Mouse (Mus musculus): ENCODE measurements around the gene 1110032A03Rik. TPM values are rescaled to one million over a fixed set of nuclear protein-coding genes. Genes with fewer than 3 reads are reported as not detected.

The 1110032A03Rik gene
- total RNA-seq, 1 experiment = 6.8 TPM

DNA sequence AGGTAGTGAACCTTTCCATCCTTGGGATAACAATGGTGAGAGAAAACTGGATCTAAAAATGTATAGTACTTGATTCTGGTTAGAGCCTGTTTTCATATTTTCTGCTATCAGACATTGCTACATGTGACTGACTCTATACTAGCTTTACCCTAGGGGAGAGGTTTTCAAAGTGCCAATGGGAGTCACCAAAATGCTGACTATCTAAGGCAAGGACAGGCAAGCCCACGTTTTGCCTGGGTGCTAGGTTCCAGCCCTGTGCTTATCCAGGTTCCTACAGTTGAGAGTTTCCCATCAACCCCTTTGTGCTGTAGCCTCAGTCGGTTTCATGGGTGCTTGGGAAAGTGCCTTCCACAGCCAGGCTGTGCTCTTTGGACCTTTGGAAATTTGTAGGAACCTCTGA lies 36.4 kb upstream of the 1110032A03Rik start:
- DNase-seq (ENCODE audit: low read depth, low spot score) = no peak
- in situ Hi-C loops (cut with MboI; ENCODE audit: low sequenced_read_pairs in 2 of 2, unreplicated experiment in 2 of 2) = no loop called here
- H3K4me1 ChIP-seq (ENCODE audit: control insufficient read depth in 2 of 2, insufficient read depth in 2 of 2, low read length in 2 of 2, poor library complexity in 1 of 2) = no peaks in the 10 kb centered on the region
- no peak overlapping the region for H3K9ac ChIP-seq (ENCODE audit: insufficient read depth, low read depth, low read length, poor library complexity, severe bottlenecking)
- H3K36me3 ChIP-seq (ENCODE audit: control insufficient read depth, insufficient read depth, low read length, poor library complexity, severe bottlenecking) = peaks cover 4% of the 10 kb centered on the region
- no peak for TF ChIP-seq MAFK (IDR thresholded peaks at IDR 0.05; ENCODE audit: insufficient read depth, low read depth, low read length)
- no peak for TF ChIP-seq CHD2 (IDR thresholded peaks at IDR 0.05; ENCODE audit: low read depth, low read length)
- TF ChIP-seq ZNF384 (IDR thresholded peaks at IDR 0.05; ENCODE audit: low read depth, low read length) = no peak
- TF ChIP-seq HCFC1 (IDR thresholded peaks at IDR 0.05; ENCODE audit: borderline replicate concordance, insufficient read depth, low read length) = no peak
- TF ChIP-seq ZC3H11A (IDR thresholded peaks at IDR 0.05; ENCODE audit: borderline replicate concordance, low read depth, low read length) = no peak
- no peak overlapping the region for H3K27ac ChIP-seq (ENCODE audit: insufficient read depth, low read depth, low read length, poor library complexity, severe bottlenecking)
- H3K4me3 ChIP-seq (ENCODE audit: insufficient read depth in 1 of 2, low read depth in 1 of 2, low read length in 2 of 2, poor library complexity in 1 of 2, severe bottlenecking in 1 of 2) = no peak overlapping the region
- H3K9me3 ChIP-seq (ENCODE audit: control insufficient read depth, insufficient read depth, low read depth, low read length) = no peaks in the 10 kb centered on the region

DNA sequence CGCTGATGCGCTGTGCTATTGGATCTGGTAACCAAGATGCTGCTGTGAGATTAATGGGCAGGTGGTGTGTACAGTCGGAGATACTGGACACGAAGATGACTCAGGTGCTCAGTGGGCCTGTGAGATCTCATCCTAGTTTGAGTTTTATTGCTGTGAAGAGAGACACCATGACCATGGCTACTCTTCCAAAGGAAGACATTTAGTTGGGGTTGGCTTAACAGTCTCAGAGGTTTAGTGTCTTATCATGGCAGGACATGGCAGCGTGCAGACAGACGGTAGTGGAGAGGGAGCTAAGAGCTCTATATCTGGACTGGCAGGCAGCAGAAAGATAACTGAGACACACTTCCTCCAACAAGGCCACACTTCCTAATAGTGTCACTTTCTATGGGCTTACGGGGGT lies 35.9 kb upstream of the 1110032A03Rik start:
- in situ Hi-C loops (cut with MboI; ENCODE audit: low sequenced_read_pairs in 2 of 2, unreplicated experiment in 2 of 2) = no loop called here
- Histone ChIP-seq H3K4me1 (ENCODE audit: control insufficient read depth in 2 of 2, insufficient read depth in 2 of 2, low read length in 2 of 2, poor library complexity in 1 of 2) (no peaks in the 10 kb centered on the region), H3K4me3 (ENCODE audit: insufficient read depth in 1 of 2, low read depth in 1 of 2, low read length in 2 of 2, poor library complexity in 1 of 2, severe bottlenecking in 1 of 2) (no peak overlapping the region), H3K36me3 (ENCODE audit: control insufficient read depth, insufficient read depth, low read length, poor library complexity, severe bottlenecking) (peaks cover 5% of the 10 kb centered on the region), H3K27ac (ENCODE audit: insufficient read depth, low read depth, low read length, poor library complexity, severe bottlenecking) (no peak overlapping the region), H3K9ac (ENCODE audit: insufficient read depth, low read depth, low read length, poor library complexity, severe bottlenecking) (no peak overlapping the region), H3K9me3 (ENCODE audit: control insufficient read depth, insufficient read depth, low read depth, low read length) (no peaks in the 10 kb centered on the region)
- TF ChIP-seq HCFC1 (IDR thresholded peaks at IDR 0.05; ENCODE audit: borderline replicate concordance, insufficient read depth, low read length) (no peak), ZC3H11A (IDR thresholded peaks at IDR 0.05; ENCODE audit: borderline replicate concordance, low read depth, low read length) (no peak), CHD2 (IDR thresholded peaks at IDR 0.05; ENCODE audit: low read depth, low read length) (no peak), MAFK (IDR thresholded peaks at IDR 0.05; ENCODE audit: insufficient read depth, low read depth, low read length) (no peak)
- no peak for DNase-seq (ENCODE audit: low read depth, low spot score)

DNA sequence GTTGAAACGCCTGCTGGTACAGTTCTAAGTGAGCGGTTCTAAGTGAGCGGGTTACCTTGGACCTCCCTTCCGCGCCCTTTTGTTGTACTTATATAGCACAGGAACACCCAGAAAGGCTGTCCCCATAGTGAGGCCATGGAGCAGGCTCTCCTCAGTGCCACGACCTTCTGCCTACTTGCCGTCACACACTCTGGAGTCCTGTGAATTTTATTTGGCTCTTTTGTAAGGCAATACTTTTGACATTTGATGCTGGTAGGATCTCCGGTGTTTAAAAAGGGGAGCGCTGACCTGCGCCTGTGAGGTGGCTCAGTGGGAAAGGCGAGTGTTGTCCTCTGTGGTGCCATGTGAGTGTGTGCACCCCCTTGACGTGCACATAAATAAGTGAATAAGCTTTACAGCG lies 33.8 kb upstream of the 1110032A03Rik start:
- peaks cover 8% of the 10 kb centered on the region for H3K36me3 ChIP-seq (ENCODE audit: control insufficient read depth, insufficient read depth, low read length, poor library complexity, severe bottlenecking)

DNA sequence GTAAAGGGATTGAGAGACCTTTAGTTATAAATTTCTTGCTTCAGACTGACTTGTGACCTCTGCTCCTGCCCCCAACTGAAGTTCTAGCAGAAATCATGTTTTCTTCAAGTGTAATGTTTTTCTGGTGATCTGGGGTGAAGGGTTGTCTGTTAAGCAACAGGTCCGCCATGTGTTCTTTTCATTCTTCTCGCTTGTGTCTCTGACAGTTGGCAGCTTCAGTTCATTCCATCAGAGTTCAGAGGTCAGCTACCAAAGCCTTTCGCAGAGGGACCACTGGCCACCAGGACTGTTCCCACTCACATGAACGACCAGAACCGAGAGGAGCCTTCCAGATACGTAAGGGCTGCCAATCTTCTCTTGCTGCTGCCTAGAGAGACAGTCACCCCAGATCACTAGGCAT lies 33.2 kb upstream of the 1110032A03Rik start:
- H3K4me3 ChIP-seq (ENCODE audit: insufficient read depth in 1 of 2, low read depth in 1 of 2, low read length in 2 of 2, poor library complexity in 1 of 2, severe bottlenecking in 1 of 2) = no peak overlapping the region
- no peak overlapping the region for H3K9ac ChIP-seq (ENCODE audit: insufficient read depth, low read depth, low read length, poor library complexity, severe bottlenecking)
- H3K36me3 ChIP-seq (ENCODE audit: control insufficient read depth, insufficient read depth, low read length, poor library complexity, severe bottlenecking) = peaks cover 12% of the 10 kb centered on the region
- in situ Hi-C loops (cut with MboI; ENCODE audit: low sequenced_read_pairs in 2 of 2, unreplicated experiment in 2 of 2) = no loop called here
- no peak overlapping the region for H3K27ac ChIP-seq (ENCODE audit: insufficient read depth, low read depth, low read length, poor library complexity, severe bottlenecking)
- TF ChIP-seq ZC3H11A (IDR thresholded peaks at IDR 0.05; ENCODE audit: borderline replicate concordance, low read depth, low read length) = no peak
- no peak for TF ChIP-seq MAFK (IDR thresholded peaks at IDR 0.05; ENCODE audit: insufficient read depth, low read depth, low read length)
- TF ChIP-seq CHD2 (IDR thresholded peaks at IDR 0.05; ENCODE audit: low read depth, low read length) = no peak
- no peak for TF ChIP-seq ZNF384 (IDR thresholded peaks at IDR 0.05; ENCODE audit: low read depth, low read length)
- no peak for TF ChIP-seq HCFC1 (IDR thresholded peaks at IDR 0.05; ENCODE audit: borderline replicate concordance, insufficient read depth, low read length)
- H3K4me1 ChIP-seq (ENCODE audit: control insufficient read depth in 2 of 2, insufficient read depth in 2 of 2, low read length in 2 of 2, poor library complexity in 1 of 2) = no peaks in the 10 kb centered on the region
- DNase-seq (ENCODE audit: low read depth, low spot score) = no peak
- H3K9me3 ChIP-seq (ENCODE audit: control insufficient read depth, insufficient read depth, low read depth, low read length) = no peaks in the 10 kb centered on the region

More for the DNA sequence above, 33.8 kb upstream of the 1110032A03Rik start:
- TF ChIP-seq CHD2 (IDR thresholded peaks at IDR 0.05; ENCODE audit: low read depth, low read length) = no peak
- TF ChIP-seq HCFC1 (IDR thresholded peaks at IDR 0.05; ENCODE audit: borderline replicate concordance, insufficient read depth, low read length) = no peak
- Histone ChIP-seq H3K9me3 (ENCODE audit: control insufficient read depth, insufficient read depth, low read depth, low read length) (no peaks in the 10 kb centered on the region), H3K9ac (ENCODE audit: insufficient read depth, low read depth, low read length, poor library complexity, severe bottlenecking) (no peak overlapping the region), H3K27ac (ENCODE audit: insufficient read depth, low read depth, low read length, poor library complexity, severe bottlenecking) (no peak overlapping the region), H3K4me1 (ENCODE audit: control insufficient read depth in 2 of 2, insufficient read depth in 2 of 2, low read length in 2 of 2, poor library complexity in 1 of 2) (no peaks in the 10 kb centered on the region), H3K4me3 (ENCODE audit: insufficient read depth in 1 of 2, low read depth in 1 of 2, low read length in 2 of 2, poor library complexity in 1 of 2, severe bottlenecking in 1 of 2) (no peak overlapping the region)
- in situ Hi-C loops (cut with MboI; ENCODE audit: low sequenced_read_pairs in 2 of 2, unreplicated experiment in 2 of 2) = no loop called here
- DNase-seq (ENCODE audit: low read depth, low spot score) = no peak

DNA sequence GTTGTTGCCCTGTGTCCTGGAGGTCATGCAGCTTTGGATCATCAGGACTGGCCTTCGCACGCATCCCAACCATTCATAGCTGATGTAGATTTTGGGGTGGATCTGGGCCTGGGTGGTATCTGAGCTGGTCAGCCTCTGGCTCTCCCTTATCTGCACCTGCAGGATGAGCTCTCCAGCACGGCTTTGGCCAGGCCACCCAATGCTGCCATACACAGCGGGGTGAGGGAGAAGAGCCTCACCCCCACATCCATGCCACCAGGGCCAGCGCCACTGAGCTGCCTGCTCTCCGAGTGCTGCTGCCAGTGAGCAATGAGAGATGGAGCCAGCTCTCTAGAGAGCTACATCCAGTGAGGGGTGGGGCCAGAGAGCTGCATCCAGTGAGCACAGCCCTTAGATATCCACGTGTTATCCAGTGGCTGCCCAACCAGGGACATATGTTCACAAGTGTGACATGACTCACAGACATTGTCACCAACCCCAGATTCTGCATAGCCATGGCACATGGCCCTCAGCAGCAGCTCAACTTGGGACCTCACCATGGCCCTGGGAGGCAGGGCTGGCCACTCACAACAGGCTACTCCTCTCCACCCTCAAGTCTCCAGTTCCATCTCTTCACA lies 27.8 kb upstream of the 1110032A03Rik start:
- DNase-seq (ENCODE audit: low read depth, low spot score) = no peak
- Histone ChIP-seq H3K27ac (ENCODE audit: insufficient read depth, low read depth, low read length, poor library complexity, severe bottlenecking) (no peak overlapping the region; the same call in 1 of the 2 replicates), H3K4me1 (ENCODE audit: control insufficient read depth in 2 of 2, insufficient read depth in 2 of 2, low read length in 2 of 2, poor library complexity in 1 of 2) (no peaks in the 10 kb centered on the region), H3K4me3 (ENCODE audit: insufficient read depth in 1 of 2, low read depth in 1 of 2, low read length in 2 of 2, poor library complexity in 1 of 2, severe bottlenecking in 1 of 2) (no peak overlapping the region), H3K36me3 (ENCODE audit: control insufficient read depth, insufficient read depth, low read length, poor library complexity, severe bottlenecking) (peaks cover 19% of the 10 kb centered on the region), H3K9me3 (ENCODE audit: control insufficient read depth, insufficient read depth, low read depth, low read length) (no peaks in the 10 kb centered on the region), H3K9ac (ENCODE audit: insufficient read depth, low read depth, low read length, poor library complexity, severe bottlenecking) (no peak overlapping the region)
- TF ChIP-seq ZNF384 (IDR thresholded peaks at IDR 0.05; ENCODE audit: low read depth, low read length) (no peak), CHD2 (IDR thresholded peaks at IDR 0.05; ENCODE audit: low read depth, low read length) (no peak), HCFC1 (IDR thresholded peaks at IDR 0.05; ENCODE audit: borderline replicate concordance, insufficient read depth, low read length) (no peak), MAFK (IDR thresholded peaks at IDR 0.05; ENCODE audit: insufficient read depth, low read depth, low read length) (no peak), ZC3H11A (IDR thresholded peaks at IDR 0.05; ENCODE audit: borderline replicate concordance, low read depth, low read length) (no peak)
- in situ Hi-C loops (cut with MboI; ENCODE audit: low sequenced_read_pairs in 2 of 2, unreplicated experiment in 2 of 2) = no loop called here

All from ES-E14 (cell line).